Mouse (Mus musculus) kidney, postnatal 4 days (tissue): Measurements from ENCODE around the gene Zfp651.

Experiments used
- DNase-seq, 2 experiments: peaks; one replicate each; pipeline ENCODE4 v3.0.0; 2021; ENCODE audit warnings: mixed read lengths in 2 of 2

The Zfp651 gene

DNA sequence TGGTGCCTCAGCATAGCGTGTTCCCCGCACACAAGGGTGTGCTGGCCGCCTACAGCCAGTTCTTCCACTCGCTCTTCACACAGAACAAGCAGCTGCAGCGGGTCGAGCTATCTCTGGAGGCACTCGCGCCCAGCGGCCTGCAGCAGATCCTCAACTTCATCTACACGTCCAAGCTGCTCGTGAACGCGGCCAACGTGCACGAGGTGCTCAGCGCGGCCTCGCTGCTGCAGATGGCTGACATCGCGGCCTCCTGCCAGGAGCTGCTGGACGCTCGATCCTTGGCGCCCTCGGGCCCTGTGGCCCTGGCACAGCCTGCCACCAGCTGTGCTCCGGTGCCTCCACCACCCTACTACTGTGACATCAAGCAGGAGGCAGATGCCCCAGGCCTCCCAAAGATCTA lies 3.6 kb downstream of the Zfp651 start:
- no peak for DNase-seq

DNA sequence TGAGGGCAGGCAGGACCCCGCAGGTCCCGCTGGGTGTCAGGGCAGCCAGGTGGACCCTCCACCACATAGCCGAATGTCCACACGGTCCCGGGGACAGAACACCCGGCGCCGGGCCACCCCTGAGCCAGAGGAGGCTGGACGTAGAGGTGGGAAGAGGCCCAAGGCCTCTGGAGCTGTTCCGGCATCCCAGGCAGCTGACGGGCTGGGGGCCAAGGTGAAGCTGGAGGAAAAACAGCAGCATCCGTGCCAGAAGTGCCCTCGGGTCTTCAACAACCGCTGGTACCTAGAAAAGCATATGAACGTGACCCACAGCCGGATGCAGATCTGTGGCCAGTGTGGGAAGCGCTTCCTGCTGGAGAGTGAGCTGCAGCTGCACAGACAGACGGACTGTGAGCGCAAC lies 4.6 kb downstream of the Zfp651 start:
- no peak for DNase-seq

DNA sequence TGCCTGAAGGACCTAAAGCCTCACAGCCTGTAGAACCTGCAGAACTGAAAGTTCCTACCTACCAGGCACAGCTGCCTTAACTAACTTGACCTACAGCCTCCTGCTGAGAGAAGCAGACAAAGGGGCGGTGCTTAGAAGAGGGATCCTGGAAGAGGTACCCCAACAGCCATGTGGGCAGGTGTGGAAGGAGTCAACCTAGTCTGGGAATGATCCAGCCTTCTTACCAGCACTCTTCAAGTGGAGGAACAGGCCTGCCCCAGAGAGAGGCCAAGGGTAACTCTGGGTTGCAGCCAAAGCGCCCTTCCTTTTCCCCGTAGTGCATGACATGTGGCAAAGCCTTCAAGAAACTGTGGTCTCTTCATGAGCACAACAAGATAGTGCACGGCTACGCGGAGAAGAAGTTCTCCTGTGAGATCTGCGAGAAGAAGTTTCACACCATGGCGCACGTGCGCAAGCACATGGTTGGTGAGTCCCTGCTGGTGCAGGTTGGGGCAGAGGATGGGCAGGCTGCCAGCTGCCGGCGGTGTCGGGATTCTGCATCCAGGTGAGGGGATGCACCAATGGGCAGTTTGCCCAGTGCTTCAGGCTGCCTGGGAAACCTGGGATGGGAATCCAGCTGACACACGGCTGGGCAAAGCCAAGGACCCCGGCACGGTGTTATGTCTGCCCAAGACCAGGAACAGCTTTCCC lies 6.2 kb downstream of the Zfp651 start:
- DNase-seq = no peak

DNA sequence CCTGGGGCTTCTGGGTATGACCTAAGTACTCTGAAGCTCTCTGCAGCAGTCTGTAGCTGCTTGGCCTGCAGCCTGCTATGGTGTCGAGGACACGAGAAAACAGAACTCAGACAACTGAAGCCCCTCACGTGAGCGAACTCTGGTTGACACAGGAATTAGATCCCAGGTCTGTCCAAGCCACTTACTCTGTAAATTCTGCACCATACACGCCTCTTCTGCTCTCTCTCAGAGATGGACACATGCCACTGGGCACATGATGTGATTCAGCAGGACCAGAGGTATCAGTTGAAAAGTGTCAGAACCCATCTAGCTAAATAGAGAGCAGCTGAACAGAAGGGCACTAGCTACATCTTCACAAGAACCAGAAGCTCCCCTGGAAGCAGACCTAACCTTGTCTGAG lies 13.3 kb downstream of the Zfp651 start:
- no peak for DNase-seq

DNA sequence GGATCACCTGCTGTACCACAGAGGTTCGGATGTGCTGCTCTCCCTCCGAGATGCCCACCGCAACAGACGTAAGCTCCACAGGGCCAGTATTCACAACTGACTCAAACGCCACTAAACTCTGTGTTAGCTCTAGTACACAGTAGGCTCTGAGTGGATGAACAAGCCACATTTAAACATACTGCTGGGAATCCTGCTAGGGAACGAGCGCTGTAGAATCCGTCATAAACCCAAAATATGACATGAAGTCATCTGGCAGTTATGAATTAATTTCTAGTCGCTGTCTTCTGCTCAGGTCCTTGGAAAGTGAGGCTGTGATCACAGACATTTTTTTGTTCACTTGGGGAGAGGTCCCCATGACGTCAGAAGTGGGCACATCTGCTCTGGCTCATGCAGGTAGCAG lies 16.8 kb downstream of the Zfp651 start:
- no peak for DNase-seq

DNA sequence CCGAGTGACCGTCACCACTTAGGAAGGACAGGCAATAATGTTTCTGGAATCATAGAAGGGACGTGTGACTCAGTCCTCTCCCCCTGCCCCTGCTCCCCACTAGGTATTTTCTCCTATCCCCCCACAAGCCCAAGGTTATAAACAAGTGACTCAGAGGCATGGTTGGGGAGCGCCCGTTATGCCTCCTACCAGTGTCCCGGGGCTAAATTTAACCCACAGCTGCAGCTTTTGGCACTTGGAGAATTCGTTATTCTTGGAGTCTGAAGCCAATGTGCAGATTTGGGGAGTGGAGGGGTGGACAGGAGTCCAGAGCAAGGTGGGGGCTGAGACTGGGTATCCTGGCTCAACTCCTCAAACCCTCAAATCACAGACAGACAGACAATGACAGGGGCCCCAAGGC lies 17.4 kb downstream of the Zfp651 start:
- DNase-seq = no peak

DNA sequence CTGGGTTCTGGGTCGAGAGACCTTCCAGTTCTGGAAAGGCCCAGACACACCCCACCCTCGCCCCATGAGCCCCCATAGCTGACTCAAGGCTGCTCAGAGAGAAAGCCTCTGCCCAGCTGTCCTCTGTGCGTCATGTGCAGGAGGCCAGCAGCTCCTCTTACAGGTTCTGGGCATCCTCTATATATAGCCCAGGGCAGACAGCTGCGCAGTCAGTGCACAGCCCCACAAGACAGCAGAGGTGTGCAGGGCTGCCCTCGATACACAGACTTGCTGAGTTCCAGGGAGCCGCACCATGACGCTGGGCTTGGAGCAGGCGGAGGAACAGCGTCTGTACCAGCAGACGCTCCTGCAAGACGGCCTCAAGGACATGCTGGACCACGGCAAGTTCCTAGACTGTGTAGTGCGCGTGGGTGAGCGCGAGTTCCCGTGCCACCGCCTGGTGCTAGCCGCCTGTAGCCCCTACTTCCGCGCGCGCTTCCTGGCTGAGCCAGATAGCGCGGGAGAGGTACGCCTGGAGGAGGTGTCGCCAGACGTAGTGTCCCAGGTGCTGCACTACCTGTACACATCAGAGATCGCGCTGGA lies 18.4 kb downstream of the Zfp651 start, which contains the start of gene Klhl40:
Klhl40 (plus strand) TSS at position 124 of the 582 bp plus-strand sequence.
- peak in 1 of 2 experiments; percentile 33 for DNase-seq

DNA sequence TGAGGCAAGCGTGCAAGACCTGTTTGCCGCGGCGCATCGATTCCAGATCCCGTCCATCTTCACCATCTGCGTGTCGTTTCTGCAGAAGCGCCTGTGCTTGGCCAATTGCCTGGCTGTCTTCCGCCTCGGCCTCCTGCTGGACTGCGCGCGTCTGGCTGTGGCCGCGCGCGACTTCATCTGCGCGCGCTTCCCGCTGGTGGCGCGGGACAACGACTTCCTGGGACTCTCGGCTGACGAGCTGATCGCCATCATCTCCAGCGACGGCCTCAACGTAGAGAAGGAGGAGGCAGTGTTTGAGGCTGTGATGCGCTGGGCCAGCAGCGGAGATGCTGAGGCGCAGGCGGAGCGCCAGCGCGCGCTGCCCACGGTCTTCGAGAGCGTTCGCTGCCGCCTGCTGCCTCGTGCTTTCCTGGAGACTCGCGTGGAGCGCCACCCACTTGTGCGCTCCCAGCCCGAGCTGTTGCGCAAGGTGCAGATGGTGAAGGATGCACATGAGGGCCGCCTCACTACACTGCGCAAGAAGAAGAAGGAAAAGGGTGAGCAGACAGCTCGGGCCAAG lies 19.0 kb downstream of the Zfp651 start:
- peak; percentile 65 to 76 for DNase-seq

DNA sequence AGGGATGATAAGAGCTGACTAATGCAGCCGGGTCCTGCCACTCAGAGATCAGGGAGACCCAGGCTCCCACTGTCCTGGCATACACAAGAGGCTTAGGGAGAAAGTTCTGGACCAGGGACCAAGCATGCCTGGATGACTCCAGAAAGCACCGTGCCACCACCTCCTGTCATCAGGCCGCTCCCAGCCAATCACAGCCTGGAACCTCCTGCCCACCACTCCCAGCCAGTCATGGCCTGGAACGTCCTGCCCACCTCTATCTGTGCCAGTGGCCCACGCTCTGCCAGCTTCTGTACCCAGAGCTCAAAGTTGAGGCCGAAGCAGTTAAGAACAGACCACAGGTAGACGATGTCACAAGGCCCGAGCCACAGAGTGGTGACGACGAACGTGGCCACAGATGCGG lies 25.7 kb downstream of the Zfp651 start:
- DNase-seq = no peak

DNA sequence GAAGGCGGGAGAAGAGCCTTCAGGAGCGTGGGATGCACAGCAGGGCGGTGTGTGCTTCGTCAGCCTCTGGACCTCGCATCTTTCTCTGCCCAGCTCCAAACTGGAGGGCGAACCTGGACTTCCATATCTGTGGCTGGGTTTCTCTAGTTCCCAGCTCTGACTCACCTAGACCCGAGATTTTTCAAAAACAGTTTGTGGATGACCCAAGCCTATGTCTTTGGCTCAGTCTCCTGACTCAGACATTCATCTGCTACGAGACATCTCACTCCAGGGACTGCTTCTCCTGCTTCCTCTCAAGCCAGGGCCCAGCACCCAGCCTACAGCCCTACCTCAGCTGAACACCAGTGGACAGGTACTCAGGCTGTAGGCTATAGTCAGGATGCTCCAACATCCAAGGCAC lies 26.1 kb downstream of the Zfp651 start:
- DNase-seq = no peak

DNA sequence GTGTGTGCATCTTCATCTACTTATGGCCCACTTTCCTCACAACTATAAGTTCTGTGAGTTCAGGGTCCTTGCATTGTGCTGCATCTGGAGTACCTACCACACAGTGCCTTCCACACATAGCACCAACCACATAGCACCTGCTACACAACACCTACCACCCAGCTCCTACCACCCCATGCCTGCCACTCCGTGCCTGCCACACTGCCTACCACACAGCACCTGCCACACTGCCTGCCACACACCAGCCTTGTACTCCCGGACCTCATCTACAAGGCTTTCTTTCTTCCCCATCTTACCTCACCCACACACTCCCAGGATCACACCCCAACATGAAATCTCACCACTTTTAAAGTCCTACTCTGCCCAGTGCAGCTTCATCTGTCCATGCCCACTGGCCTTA lies 27.2 kb downstream of the Zfp651 start:
- no peak for DNase-seq

DNA sequence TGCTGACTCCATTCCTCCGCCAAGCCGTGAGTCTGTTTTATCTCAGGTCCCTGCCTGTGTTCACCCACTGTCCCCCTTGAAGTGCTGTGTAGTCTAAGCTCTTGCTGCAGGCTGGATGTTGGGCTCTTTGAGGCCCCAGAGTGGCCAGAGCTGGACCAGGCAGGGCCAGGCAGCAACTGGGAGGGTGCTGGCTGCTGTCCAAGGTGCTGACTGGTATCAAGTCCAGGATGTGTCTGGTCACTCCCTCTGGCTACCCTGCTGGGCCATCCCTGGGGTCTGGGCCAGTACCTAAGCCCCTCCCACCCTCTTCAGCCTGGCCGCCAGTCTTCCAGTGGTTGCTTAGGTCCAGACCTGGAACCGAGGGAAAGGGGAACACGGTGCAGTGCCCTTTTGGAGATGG lies 32.1 kb downstream of the Zfp651 start:
- DNase-seq = peak; percentile 90 to 92

DNA sequence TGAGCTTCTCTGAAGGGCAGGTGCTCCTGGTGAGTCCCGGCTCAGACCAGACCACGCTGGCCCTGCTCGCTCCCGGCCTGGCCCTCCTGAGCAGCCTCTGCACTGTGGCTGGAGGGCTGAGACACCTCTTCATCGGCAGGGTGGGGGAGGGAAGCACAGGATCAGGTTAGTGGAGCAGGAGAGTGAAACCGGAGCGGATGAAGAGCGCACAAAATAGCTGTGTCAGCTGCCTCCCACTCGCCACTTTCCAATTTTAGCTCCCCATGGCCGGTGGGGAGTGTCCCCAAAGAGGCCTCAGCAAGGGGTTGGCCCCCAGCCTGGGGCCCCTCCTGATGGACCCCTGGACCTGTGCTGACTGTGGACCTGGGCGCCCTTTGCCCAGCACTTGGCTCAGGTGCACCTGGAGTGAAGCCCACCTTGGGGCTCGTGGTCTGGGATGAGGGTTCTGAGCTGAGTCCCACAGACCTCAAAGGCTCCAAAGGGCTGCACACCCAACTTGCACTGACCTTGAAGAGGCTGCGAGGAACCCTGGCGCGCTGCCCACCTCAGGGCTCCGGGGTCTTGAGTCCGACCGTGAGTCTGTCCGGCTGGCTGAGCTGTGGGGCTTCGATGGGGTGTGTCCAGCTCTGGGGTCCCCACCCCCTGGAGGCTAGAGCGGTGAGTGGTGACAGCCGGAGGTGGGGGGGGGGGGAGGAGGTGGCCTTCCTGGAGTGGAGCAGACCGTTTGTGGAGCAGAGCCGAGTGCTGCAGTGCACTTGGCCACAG lies 32.8 kb downstream of the Zfp651 start, which contains the start of gene Hhatl:
Hhatl (minus strand) TSS at position 751 of the 765 bp plus-strand sequence.
- peak; percentile 28 to 51 for DNase-seq

DNA sequence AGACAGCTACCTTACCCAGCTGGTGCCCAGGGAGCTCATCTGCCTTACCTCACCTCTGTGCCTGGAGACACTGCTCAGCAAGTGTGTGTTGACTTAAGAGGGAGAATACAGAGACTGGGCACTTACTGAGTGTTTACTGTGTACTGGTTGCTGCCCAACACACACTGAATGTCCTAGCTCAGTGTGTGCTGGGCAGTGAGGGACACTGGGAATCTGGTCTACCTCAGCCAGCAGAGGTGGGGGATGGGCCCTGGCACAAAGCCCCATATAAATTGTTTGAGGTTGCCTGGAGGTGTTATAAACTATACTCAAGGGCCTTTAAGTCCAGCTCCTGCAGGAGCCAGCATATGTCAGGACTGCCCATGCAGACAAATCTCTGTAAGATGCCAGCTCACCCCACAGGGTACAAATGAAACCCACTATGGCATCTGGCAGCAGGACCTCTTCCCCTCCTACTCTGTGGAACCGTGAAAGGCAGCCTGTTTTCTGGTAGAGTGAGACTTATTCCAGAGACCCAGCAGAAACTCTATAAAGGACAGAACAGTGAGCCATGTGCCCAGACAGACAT lies 35.9 kb downstream of the Zfp651 start:
- DNase-seq = peak in 1 of 2 experiments; percentile 11

DNA sequence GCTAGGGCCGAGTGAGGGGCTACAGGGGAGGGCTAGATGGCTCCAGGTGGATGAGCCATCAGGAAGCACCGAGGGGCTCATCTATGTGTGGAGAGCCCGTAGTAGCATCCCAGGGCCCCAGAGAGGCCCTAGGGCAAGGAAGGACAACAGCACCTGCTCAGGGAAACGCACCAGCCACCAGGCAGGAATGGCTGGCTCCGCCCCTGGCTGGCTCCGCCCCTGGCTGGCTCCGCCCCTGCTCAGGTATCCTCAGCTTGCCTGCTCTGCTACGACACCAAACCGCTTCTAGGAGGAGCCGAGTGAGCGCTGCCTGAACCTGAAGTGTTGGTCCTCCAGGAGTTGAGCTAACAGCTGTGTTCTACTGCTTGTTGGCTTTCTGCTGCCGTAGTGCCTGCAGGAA lies 38.6 kb downstream of the Zfp651 start:
- peak; percentile 55 to 68 for DNase-seq

DNA sequence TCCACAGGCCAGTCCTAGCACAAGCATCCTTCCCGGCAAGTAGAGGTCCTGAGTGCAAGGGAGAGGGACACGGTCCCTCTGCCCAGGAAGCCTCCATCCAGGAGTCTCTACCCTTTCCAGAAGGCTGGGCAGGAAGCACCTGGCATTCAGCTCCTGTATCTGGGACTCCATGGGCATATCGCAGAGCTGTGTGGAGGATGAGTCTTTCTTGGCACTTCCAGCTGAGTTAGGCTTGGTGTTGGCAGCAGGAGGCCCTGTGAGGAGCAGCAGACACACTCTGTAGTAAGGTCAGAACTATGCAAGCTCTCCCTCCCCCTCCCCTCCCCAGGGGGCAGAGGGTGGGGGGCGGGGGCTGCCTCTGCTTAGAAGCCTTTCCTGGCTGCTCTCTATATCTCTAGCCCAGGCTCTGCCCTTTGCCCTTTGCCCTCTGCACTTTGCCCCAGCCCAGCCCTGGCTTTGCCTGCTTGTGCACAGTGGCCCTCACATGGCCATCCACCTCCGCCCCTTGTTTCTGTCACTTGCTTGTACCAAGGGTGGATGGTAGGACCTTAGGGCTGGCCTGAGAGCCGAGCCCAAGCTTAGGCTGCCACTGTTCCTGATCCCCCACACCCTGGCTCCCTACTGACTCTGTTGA lies 39.9 kb downstream of the Zfp651 start:
- no peak for DNase-seq

DNA sequence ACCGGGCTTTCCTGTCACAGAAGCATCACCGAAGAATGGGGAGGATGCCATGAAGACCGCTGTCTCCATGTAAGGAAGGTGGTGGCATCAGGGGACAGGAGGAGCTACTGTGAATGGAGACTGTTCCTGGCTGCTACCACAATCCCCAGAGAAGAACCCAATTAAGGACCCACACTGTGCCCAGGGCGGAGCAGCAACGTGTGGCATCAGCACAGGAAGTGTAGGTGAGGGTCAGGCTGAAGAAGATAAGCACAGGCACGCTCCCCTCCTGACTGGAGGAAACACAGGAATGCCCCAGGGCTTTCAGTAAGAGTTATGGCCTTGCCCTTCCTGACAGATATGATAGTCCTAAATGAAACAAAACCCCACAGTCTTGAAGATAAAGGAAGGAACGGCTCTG lies 43.6 kb downstream of the Zfp651 start:
- DNase-seq = no peak

DNA sequence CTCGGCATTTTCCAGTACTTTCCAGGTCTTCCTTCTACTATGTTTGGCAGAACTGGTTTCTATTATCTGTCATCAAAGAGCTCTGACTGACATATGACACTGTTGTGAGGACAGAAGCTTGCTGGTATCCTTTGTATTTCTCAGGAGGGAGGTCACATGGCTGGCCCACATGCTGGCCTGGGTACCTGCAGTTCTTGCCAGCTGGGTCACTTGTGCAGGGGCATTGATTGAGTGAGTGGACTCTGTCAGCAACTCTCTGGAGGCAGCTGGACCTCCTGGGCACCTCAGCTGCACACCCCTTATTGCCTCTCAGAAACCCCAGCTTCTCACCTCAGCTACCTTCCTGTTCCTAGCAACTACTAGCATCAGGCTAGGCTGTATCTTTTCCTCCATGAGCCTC lies 48.4 kb downstream of the Zfp651 start:
- no peak for DNase-seq

DNA sequence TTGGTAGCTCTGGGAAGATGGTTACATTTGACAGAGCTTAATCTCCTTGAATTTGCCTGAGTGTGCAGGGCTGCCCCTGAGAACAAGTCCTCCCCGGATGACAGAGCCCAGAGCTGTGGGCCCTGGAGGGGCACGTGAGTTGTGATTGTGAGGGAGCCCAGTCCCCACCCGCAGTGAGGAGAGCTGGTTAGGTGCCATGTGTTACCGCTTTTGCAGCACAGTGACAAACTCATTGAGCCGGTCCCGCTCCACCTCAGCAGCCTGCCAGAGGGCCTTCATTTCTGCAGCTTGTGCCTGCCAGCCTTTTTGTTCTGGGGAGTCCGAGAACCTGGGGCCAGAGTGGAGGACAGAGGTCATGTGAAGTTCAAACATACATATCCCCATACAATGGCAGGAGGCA lies 48.8 kb downstream of the Zfp651 start:
- no peak for DNase-seq

DNA sequence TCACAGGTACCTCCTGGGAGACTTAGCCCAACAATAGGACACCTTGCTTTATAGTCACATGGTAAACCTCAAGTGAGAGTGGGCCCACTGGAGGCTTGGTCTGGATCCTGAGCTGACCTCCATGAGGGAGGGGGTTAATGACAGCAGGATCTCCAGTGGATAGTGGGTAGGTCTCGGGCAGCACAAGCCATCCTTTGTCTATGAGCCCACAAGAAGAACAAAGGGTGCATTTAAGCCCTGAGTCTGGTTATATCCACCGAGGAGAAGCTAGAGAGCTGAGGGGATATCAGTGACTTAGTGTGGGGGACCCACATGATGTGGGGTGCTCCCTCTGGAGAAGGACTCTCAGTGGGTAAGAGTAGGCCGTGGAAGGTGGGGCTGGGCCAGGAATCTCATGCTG lies 49.4 kb downstream of the Zfp651 start:
- no peak for DNase-seq

DNA sequence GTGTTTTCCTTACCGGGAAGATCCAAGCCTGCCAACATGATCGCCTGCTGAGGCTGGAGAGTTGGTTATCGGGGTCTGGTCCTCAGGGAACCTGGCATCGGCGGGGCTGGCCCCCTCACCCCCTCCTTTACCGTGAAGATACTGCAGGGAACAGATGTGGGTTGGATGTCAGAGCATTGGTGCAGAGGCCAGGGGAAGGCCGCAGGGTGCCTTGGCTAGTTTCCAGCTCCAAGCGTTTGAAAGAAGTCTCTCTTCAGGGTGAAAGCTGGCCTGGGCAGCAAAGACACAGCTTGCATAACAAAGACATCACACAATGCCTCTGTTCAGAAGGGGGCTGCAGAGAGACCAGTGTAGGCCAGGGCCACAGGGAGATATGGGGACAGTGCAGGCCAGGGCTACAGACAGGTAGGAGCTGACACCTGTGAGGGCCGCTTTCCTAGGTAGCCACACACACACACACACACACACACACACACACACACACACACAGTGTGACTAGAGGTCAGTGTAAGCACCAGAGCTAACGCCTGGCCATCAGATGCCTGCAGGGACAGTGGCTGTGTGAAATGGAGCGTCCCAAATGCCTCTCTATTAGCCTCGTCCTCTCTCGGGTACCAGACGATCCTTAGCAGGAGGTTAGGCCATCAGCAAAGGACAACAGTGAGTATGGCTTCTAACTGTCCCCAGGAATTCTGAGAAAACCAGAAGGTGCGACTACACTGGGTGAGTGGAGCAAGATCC lies 51.1 kb downstream of the Zfp651 start:
- DNase-seq = no peak

DNA sequence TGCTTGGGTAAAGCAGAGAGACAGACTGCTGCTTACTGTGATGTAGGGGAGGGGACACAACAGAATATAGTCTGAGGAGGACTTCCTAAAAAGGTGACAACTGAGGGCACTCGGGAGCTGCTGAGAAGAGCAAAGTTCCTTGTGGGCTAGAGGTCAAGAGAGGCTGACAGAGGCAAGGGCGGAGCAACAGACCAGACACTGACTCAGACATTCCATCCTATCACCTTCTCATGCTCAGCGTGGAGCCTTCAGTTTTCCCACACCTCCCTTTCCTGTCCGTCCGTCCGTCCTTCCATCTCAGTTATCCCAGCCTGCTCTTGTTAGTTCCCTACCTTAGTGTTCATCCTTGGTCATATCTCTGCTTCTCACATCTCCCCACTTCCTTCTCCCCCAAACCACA lies 56.1 kb downstream of the Zfp651 start:
- DNase-seq = no peak
